Mouse (Mus musculus) bone marrow macrophage, adult 2 months (primary cell): Measurements from ENCODE around the gene Zfp955b. TPM values are rescaled to one million over a fixed set of nuclear protein-coding genes. Genes with fewer than 3 reads are reported as not detected.
"Not testable (repeated sequence)": the region's sequence is repeated elsewhere in the genome, so short reads cannot be mapped to it uniquely, and the experiment has no call there.

Source experiments
- H3K27ac ChIP-seq: 2 replicates; pipeline ENCODE4 v1.5.1; 2012; ENCODE audit warnings: low read depth, low read length; ENCODE audit not compliant: insufficient read depth
- H3K4me1 ChIP-seq: 2 replicates; pipeline ENCODE4 v1.6.1; 2012; ENCODE audit warnings: low read length; ENCODE audit not compliant: control insufficient read depth, insufficient read depth
- H3K4me3 ChIP-seq: 2 replicates; pipeline ENCODE4 v1.5.1; 2012; ENCODE audit warnings: mild to moderate bottlenecking, low read length, moderate library complexity; ENCODE audit not compliant: insufficient read depth
- CTCF ChIP-seq: IDR thresholded peaks from 2 replicates; pipeline ENCODE4 v1.5.1; 2012; ENCODE audit warnings: low read depth, mild to moderate bottlenecking, low read length, moderate library complexity
- POLR2A ChIP-seq: IDR thresholded peaks from 2 replicates; pipeline ENCODE4 v1.6.1; 2012; ENCODE audit warnings: mild to moderate bottlenecking, low read depth, low read length, borderline replicate concordance
- polyA plus RNA-seq: library from polyadenylated mRNA; stranded (reverse); fragments of >200 nt; gene quantifications from 2 replicates; pipeline ENCODE4 v1.2.4, GENCODE M21; 2012; ENCODE audit not compliant: missing spikeins, insufficient read depth, insufficient read length

Gene Zfp955b
- 4.1 and 10.5 TPM in 2 replicates for polyA plus RNA-seq

DNA sequence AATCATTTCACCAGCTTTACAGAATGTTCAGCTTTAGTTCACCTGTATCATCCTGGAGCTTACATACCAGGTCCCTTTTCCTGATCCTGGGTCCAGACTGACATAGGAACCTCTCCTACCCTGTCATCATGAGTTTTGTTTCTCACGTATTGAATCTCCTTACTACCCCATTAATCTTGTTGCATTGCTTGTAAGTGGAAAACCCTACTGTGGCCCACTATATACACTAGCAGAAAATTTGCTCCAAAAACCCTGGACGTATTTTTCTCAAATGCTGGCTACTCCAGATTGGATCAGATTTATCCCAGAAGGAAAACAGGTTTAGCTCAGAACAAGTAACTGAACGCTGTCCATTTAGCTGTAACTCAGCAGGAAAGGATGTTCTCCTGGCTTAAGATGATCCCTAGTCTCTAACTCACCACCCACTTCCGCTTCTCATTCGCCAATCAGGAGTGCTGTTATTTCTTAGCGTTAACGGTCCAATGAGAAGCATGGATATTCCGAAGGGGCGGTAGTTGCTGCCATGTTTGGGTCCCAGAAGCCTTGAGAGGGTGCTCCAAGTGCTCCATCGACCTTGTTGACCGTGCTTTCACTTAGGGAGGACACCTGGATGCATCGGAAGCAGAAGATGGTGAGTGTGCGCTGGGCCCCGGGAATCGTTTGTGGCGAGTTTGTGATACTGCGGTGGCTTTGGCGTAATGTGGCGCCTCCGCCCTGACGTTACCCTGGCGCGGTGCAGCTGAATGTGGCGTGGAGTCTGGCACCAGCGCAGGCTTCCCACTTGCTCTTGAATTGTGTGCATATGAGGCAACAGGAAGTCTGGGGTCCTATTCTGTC lies at the start of gene Zfp955b:
Gene Zfp955b, plus strand, starts transcription at position 506 of the 837 bp plus-strand sequence.
- not testable (repeated sequence) for H3K27ac ChIP-seq, H3K4me1 ChIP-seq, H3K4me3 ChIP-seq

DNA sequence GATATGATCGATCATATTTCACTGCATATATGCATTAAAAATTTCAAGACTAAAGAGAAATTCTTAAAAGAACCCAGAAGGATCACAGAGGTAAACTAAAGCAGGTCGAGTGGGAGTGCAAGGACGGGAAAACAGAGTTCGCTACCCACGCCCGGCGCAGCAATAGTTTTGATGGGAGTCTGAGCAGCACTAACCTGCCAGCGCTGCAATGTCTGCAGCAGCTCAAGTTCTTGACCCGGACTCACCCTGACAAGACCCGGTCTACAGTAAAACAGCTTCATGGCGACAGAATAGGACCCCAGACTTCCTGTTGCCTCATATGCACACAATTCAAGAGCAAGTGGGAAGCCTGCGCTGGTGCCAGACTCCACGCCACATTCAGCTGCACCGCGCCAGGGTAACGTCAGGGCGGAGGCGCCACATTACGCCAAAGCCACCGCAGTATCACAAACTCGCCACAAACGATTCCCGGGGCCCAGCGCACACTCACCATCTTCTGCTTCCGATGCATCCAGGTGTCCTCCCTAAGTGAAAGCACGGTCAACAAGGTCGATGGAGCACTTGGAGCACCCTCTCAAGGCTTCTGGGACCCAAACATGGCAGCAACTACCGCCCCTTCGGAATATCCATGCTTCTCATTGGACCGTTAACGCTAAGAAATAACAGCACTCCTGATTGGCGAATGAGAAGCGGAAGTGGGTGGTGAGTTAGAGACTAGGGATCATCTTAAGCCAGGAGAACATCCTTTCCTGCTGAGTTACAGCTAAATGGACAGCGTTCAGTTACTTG lies 34.6 kb upstream of the Zfp955b start, which contains the start of gene Zfp955a:
Gene Zfp955a, minus strand, starts transcription at position 616 of the 789 bp plus-strand sequence.
- H3K4me1 ChIP-seq, H3K27ac ChIP-seq, H3K4me3 ChIP-seq: not testable (repeated sequence)

GRCm38 (mm10) chr17:33255319-33255657 lies 34.1 kb upstream of the Zfp955b start:
- H3K4me3 ChIP-seq, H3K4me1 ChIP-seq: not testable (repeated sequence)

GRCm38 (mm10) chr17:33264376-33264775 lies 25.0 kb upstream of the Zfp955b start, which contains the start of gene Olfr63:
Olfr63 (plus strand) TSS chr17:33264676.
- TF ChIP-seq CTCF (no peak), POLR2A (no peak)
- Histone ChIP-seq H3K4me3 (no peak within 1 kb of the TSS), H3K4me1 (no peaks in the 10 kb centered on the region), H3K27ac (no peak within 1 kb of the TSS)

More at GRCm38 (mm10) chr17:33255319-33255657, 34.1 kb upstream of the Zfp955b start:
- H3K27ac ChIP-seq = not testable (repeated sequence)

DNA sequence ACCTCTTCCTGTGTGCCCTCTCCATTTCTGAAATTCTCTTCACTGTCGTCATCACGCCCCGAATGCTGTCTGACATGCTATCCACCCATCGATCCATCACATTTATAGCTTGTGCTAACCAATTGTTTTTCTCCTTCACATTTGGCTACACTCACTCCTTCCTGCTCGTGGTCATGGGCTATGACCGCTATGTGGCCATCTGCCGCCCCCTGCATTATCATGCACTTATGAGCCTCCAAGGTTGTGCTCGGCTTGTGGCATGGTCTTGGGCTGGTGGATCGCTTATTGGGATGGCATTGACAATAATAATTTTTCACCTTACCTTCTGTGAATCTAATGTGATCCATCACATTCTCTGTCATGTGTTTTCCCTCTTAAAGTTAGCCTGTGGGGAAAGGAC lies 20.4 kb upstream of the Zfp955b start:
- TF ChIP-seq POLR2A = no peak
- TF ChIP-seq CTCF = no peak
- Histone ChIP-seq H3K4me3 (no peak overlapping the region), H3K4me1 (no peaks in the 10 kb centered on the region), H3K27ac (no peak overlapping the region)

- not testable (repeated sequence) for H3K4me1 ChIP-seq, H3K4me3 ChIP-seq, H3K27ac ChIP-seq
Measured at GRCm38 (mm10) chr17:33289876-33290149, 469 bp downstream of the Zfp955b start.

DNA sequence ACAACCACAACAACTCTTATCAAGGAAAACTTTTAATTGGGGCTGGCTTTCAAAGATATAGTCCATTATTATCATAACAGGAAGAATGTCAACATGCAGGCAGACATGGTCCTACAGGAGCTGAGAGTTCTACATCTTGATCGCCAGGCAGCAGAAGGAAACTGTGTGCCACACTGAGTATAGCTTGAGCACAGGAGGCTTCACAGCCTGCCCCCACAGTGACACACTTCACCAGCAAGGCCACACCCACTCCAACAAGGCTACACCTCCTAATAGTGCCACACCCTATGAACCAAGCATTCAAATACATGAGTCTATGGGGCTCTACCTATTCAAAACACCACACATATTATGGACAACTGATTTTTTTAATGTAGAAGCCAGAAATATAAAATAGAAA lies 63.6 kb downstream of the Zfp955b start:
- no peak overlapping the region for H3K27ac ChIP-seq
- peaks cover 5% of the 10 kb centered on the region for H3K4me1 ChIP-seq
- no peak overlapping the region for H3K4me3 ChIP-seq
- TF ChIP-seq CTCF = no peak
- TF ChIP-seq POLR2A = no peak

Other genes with a start within 250 kb of the Zfp955b start
- gene 4921501E09Rik, start 221.5 kb upstream of the Zfp955b start, polyA plus RNA-seq = not detected in 2 replicates
- 4.7 and 7.1 TPM in 2 replicates for gene Zfp563, start 200.2 kb upstream of the Zfp955b start, polyA plus RNA-seq
- not detected in 2 replicates for gene Morc2b, start 149.9 kb upstream of the Zfp955b start, polyA plus RNA-seq
- not detected in 2 replicates for gene Olfr55, start 121.1 kb upstream of the Zfp955b start, polyA plus RNA-seq
- not detected in 2 replicates for gene Olfr239, start 98.2 kb upstream of the Zfp955b start, polyA plus RNA-seq
- 0.15 and 0.23 TPM in 2 replicates for gene Olfr1564, start 67.9 kb upstream of the Zfp955b start, polyA plus RNA-seq
- gene Zfp955a, start 34.4 kb upstream of the Zfp955b start, polyA plus RNA-seq = 6.2 TPM in 2 replicates
- gene Olfr63, start 24.9 kb upstream of the Zfp955b start, polyA plus RNA-seq = not detected in 2 replicates
- gene Zfp81, start 69.3 kb downstream of the Zfp955b start, polyA plus RNA-seq = 6.5 and 7.4 TPM in 2 replicates
- gene Zfp101, start 105.1 kb downstream of the Zfp955b start, polyA plus RNA-seq = 9.1 and 10.4 TPM in 2 replicates
- not detected in 2 replicates for gene Actl9, start 143.4 kb downstream of the Zfp955b start, polyA plus RNA-seq
- 46.6 and 53.4 TPM in 2 replicates for gene Adamts10, start 234.7 kb downstream of the Zfp955b start, polyA plus RNA-seq